ENCODE assay signal across 8 mouse cellular contexts in the genomic region with DNA sequence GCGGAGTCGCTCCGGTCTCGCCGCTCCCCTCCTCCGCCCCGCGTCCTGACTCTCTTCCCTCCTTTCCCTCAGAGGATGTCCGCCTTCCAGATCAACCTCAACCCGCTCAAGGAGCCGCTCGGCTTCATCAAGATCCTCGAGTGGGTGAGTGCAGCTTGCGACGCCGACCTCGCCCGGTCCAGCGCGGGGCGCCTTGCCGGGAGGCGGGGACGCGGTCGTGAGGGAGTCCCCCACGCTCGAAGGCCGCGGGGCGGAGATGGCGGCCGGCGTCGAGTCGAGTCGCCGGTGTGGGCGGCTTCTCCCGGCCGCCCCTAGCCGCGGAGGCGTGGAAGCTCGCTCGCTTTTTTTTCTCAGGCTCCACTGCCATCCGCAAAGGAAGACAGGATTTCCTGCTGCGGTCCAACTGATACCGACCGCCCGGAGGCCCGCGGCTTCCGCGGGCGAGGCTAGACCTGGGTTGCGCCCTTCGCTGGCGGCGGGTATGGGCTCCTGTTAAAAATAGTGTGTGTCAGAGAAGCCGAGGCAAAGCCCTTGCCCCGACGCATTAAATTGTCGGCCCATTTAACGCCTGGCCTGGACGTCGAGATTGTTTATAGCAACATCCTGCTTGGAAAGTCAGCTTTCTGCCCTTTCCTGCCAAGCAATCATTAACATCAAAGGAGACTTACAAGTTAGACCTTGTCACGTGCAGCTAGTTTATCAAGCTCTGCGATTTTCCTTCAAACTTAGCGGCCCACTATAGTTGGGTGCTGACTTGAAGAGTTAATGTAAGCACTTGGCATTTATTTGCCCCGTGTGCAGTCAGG. TPM values are rescaled to one million over a fixed set of nuclear protein-coding genes. Genes with fewer than 3 reads are reported as not detected.
A peak's percentile ranks its signal among the peaks of the same experiment; 100 is the strongest.
DNase-seq lines count a peak whose midpoint lies in the region; ATAC-seq and TF ChIP-seq lines count a peak whose summit lies in the region.

No protein-coding gene starts in this region.

- H3K4me1 ChIP-seq in forebrain, embryonic 13.5 days = peaks cover 25% of the 10 kb centered on the region
- H3K4me1 ChIP-seq in intestine, postnatal 0 days (replicated peaks; ENCODE audit: control insufficient read depth, insufficient read depth, low read length) = peaks cover 11% of the 10 kb centered on the region

- under 1% methylated on average over 71 of the region's 71 CpGs for WGBS in forebrain, embryonic 13.5 days
- under 1% methylated on average over 70 of the region's 71 CpGs for WGBS in intestine, postnatal 0 days

- peak; percentile 21; the same call in 1 of the 2 replicates for TF ChIP-seq CTCF in intestine, postnatal 0 days (IDR thresholded peaks at IDR 0.05; ENCODE audit: low read depth)

- H3K4me3 ChIP-seq in forebrain, embryonic 13.5 days = peak overlapping the region; percentile 77
- peak overlapping the region; percentile 68 for H3K4me3 ChIP-seq in intestine, postnatal 0 days (ENCODE audit: low read depth, low read length)

- peak overlapping the region; percentile 96 for H3K27ac ChIP-seq in forebrain, embryonic 13.5 days
- peak overlapping the region; percentile 97 for H3K27ac ChIP-seq in intestine, postnatal 0 days (ENCODE audit: low read depth, low read length)

- peak overlapping the region; percentile 85 for H3K9ac ChIP-seq in forebrain, embryonic 13.5 days
- peak overlapping the region; percentile 81 for H3K9ac ChIP-seq in intestine, postnatal 0 days (ENCODE audit: low read depth, low read length)

- DNase-seq in ovary, postnatal 10 days (ENCODE audit: low spot score) = peak; percentile 80
- DNase-seq in ovary, postnatal 36 days (ENCODE audit: low spot score) = no peak
- peak; percentile 79 for DNase-seq in adrenal gland, postnatal 25 days
- DNase-seq in thymus, postnatal 25 days = peak; percentile 80
- DNase-seq in right cerebral cortex, postnatal 4 days = no peak

- peak overlapping the region; percentile 69 for H3K4me2 ChIP-seq in forebrain, embryonic 13.5 days
- H3K4me2 ChIP-seq in intestine, postnatal 0 days (replicated peaks; ENCODE audit: low read depth) = peak overlapping the region; percentile 78

- H3K27me3 ChIP-seq in forebrain, embryonic 13.5 days = no peaks in the 10 kb centered on the region
- H3K27me3 ChIP-seq in intestine, postnatal 0 days (replicated peaks; ENCODE audit: control insufficient read depth, insufficient read depth, low read length) = no peaks in the 10 kb centered on the region

- ATAC-seq in forebrain, embryonic 13.5 days = no peak
- peak; percentile 64 for ATAC-seq in intestine, postnatal 0 days
- ATAC-seq in megakaryocyte-erythroid progenitor cell, adult 5-6 weeks (replicated peaks; ENCODE audit: low FRiP score, low TSS enrichment, poor library complexity, severe bottlenecking) = peak; percentile 31

- no peaks in the 10 kb centered on the region for H3K36me3 ChIP-seq in forebrain, embryonic 13.5 days (ENCODE audit: poor library complexity, severe bottlenecking)
- no peaks in the 10 kb centered on the region for H3K36me3 ChIP-seq in intestine, postnatal 0 days (ENCODE audit: control insufficient read depth, insufficient read depth)

- H3K9me3 ChIP-seq in forebrain, embryonic 13.5 days (replicated peaks) = no peaks in the 10 kb centered on the region
- H3K9me3 ChIP-seq in intestine, postnatal 0 days (ENCODE audit: control insufficient read depth) = no peaks in the 10 kb centered on the region

RNA-seq across cellular contexts. Expression of gene Sypl, which starts 0.7 kb away (rescaled TPM):
- 101 and 114 TPM in 2 replicates for total RNA-seq in adrenal gland, postnatal 25 days (2021)
- 41.1 and 41.2 TPM in 2 replicates for polyA plus RNA-seq in forebrain, embryonic 13.5 days (2015; fragmentation: Nextera tagmentation; extraction: Ambion mirVana)
- polyA plus RNA-seq in intestine, postnatal 0 days (2015; fragmentation: Nextera tagmentation; extraction: Ambion mirVana) = 176 and 181 TPM in 2 replicates
- total RNA-seq in megakaryocyte-erythroid progenitor cell, adult 5-6 weeks (2014; fragmentation: Nextera tagmentation) = 34.3 and 36.1 TPM in 2 replicates
- 33.3 and 53.2 TPM in 2 replicates for total RNA-seq in megakaryocyte-erythroid progenitor cell, adult 5-6 weeks (2017)

Comparison
In these comparisons a context has a peak if more than half of its experiments do, and no peak if none do; other contexts are left out.
1. DNase-seq: peak in ovary, postnatal 10 days (single experiment), adrenal gland, postnatal 25 days (single experiment) and thymus, postnatal 25 days (single experiment); none in ovary, postnatal 36 days (single experiment) and right cerebral cortex, postnatal 4 days (single experiment).